Mouse (Mus musculus) forebrain, embryonic 14.5 days (tissue): ENCODE data around the gene Ppm1n. TPM values are rescaled to one million over a fixed set of nuclear protein-coding genes. Genes with fewer than 3 reads are reported as not detected.

Source experiments
- ATAC-seq: fragments of 200-750 bp; cut with Nextera tagmentation; 2 replicates; pipeline ENCODE4 v1.8.0; 2017; ENCODE audit warnings: mild to moderate bottlenecking, moderate library complexity
- DNase-seq: peaks from one replicate; pipeline ENCODE4 v3.0.0-alpha.2; 2015; ENCODE audit warnings: low spot score
- H3K27ac ChIP-seq: fragments of 300-500 bp; sonication (generic); 2 replicates; pipeline ENCODE4 v1.5.1; 2014; ENCODE audit warnings: low read depth, mild to moderate bottlenecking, control low read depth, low read length, moderate library complexity
- H3K27me3 ChIP-seq: fragments of 300-500 bp; sonication (generic); replicated peaks from 2 replicates; pipeline ENCODE4 v1.6.1; 2014; ENCODE audit warnings: low read length, control low read depth, mixed read lengths; ENCODE audit not compliant: control insufficient read depth, insufficient read depth
- H3K36me3 ChIP-seq: fragments of 300-500 bp; sonication (generic); 2 replicates; pipeline ENCODE4 v1.6.1; 2014; ENCODE audit warnings: low read length, control low read depth; ENCODE audit not compliant: control insufficient read depth, insufficient read depth
- H3K4me1 ChIP-seq: fragments of 300-500 bp; sonication (generic); 2 replicates; pipeline ENCODE4 v1.6.1; 2014; ENCODE audit warnings: antibody characterized with exemption, low read length, control low read depth; ENCODE audit not compliant: control insufficient read depth, insufficient read depth
- H3K4me2 ChIP-seq: fragments of 300-500 bp; sonication (generic); 2 replicates; pipeline ENCODE4 v1.6.1; 2014; ENCODE audit warnings: mild to moderate bottlenecking, control low read depth, low read length
- H3K4me3 ChIP-seq: fragments of 300-500 bp; sonication (generic); 2 replicates; pipeline ENCODE4 v1.5.1; 2014; ENCODE audit warnings: low read depth, low read length, control low read depth
- H3K9ac ChIP-seq: fragments of 300-500 bp; sonication (generic); 2 replicates; pipeline ENCODE4 v1.6.1; 2014; ENCODE audit warnings: mild to moderate bottlenecking, low read length, control low read depth, moderate library complexity
- H3K9me3 ChIP-seq: fragments of 300-500 bp; sonication (generic); replicated peaks from 2 replicates; pipeline ENCODE4 v1.6.1; 2016; ENCODE audit warnings: low read length, control low read depth, mixed read lengths; ENCODE audit not compliant: control insufficient read depth
- WGBS: fragments of 180-500 bp; shearing (Covaris S2); extraction: QIAGEN DNeasy Blood & Tissue Kit; methylation state at CpG from one replicate; pipeline ENCODE4 v1.1.7; 2014; 5-methylcytosine and 5-hydroxymethylcytosine counted together
- polyA plus RNA-seq: library from polyadenylated mRNA; unstranded; fragments of >200 nt; fragmentation: Nextera tagmentation; extraction: Ambion mirVana; gene quantifications from 2 replicates; pipeline ENCODE4 v1.2.1, GENCODE M21; 2014

Ppm1n gene
- polyA plus RNA-seq, 1 experiment from 2014 or later, result 0.30 TPM

DNA sequence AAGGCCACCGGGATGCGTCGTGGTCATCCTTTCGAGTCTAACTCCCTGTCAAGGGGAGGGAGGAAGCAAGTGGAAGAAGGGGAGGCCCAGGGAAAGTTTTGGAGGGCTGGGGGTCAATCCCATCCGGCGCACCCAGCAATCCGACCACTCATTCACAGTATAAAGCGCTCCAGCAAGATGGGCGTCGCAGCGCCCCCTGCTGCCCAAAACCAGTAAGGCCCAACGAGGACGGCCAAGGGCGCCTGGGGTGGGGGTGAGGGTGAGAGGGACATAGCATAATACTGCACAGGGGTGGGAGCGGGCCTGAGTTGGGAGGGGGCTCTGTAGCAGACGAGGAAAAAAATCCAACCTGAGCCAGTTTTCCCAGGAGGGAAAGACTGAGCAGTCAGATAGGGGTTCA is 23.9 kb upstream of the Ppm1n start:
- H3K27me3 ChIP-seq, result peaks cover 48% of the 10 kb centered on the region
- ATAC-seq (no peak), DNase-seq (peak; percentile 67)
- peak overlapping the region; percentile 8; the same call in 1 of the 2 replicates for H3K4me3 ChIP-seq
- peak overlapping the region; percentile 41 for H3K4me2 ChIP-seq
- H3K9ac ChIP-seq, result peak overlapping the region; percentile 35; the same call in 1 of the 2 replicates
- no peaks in the 10 kb centered on the region for H3K36me3 ChIP-seq
- H3K9me3 ChIP-seq, result no peaks in the 10 kb centered on the region
- peaks cover 4% of the 10 kb centered on the region; the same call in 1 of the 2 replicates for H3K4me1 ChIP-seq
- no peak overlapping the region for H3K27ac ChIP-seq
- under 1% methylated on average over 16 of the region's 16 CpGs for WGBS

DNA sequence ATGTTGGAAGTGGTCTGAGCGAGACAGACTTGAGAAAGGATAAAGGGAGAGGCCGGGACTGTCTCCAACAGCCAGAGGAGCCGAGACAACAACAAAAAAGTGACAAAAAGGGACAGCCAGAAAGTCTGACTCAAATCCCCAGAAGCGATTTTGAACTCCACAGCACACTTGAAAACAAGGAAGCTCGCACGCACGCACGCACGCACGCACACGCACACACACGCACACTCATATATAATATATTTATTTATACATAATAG is 23.1 kb upstream of the Ppm1n start:
- Histone ChIP-seq H3K27ac (no peak overlapping the region), H3K4me3 (no peak overlapping the region), H3K27me3 (peaks cover 48% of the 10 kb centered on the region), H3K9me3 (no peaks in the 10 kb centered on the region), H3K36me3 (no peaks in the 10 kb centered on the region), H3K9ac (no peak overlapping the region), H3K4me2 (no peak overlapping the region), H3K4me1 (peaks cover 4% of the 10 kb centered on the region; the same call in 1 of the 2 replicates)
- ATAC-seq (no peak), DNase-seq (no peak)
- WGBS, result 82% methylated on average over 12 of the region's 12 CpGs

- DNase-seq (no peak), ATAC-seq (no peak)
- 54% methylated on average over 13 of the region's 13 CpGs for WGBS
- Histone ChIP-seq H3K4me1 (peaks cover 4% of the 10 kb centered on the region; the same call in 1 of the 2 replicates), H3K9me3 (no peaks in the 10 kb centered on the region), H3K27me3 (peaks cover 48% of the 10 kb centered on the region), H3K36me3 (no peaks in the 10 kb centered on the region), H3K4me3 (peak overlapping the region; percentile 42; the same call in 1 of the 2 replicates), H3K9ac (peak overlapping the region; percentile 42; the same call in 1 of the 2 replicates), H3K4me2 (peak overlapping the region; percentile 48), H3K27ac (no peak overlapping the region)
These were observed 22.6 kb upstream of the Ppm1n start for GRCm38 (mm10) chr7:19302264-19303045.

GRCm38 (mm10) chr7:19301461-19302263 is 21.8 kb upstream of the Ppm1n start:
- peaks cover 4% of the 10 kb centered on the region; the same call in 1 of the 2 replicates for H3K4me1 ChIP-seq
- no peak overlapping the region for H3K27ac ChIP-seq
- DNase-seq (no peak), ATAC-seq (no peak)
- no peaks in the 10 kb centered on the region for H3K36me3 ChIP-seq
- H3K4me3 ChIP-seq, result peak overlapping the region; percentile 42
- peak overlapping the region; percentile 42; the same call in 1 of the 2 replicates for H3K9ac ChIP-seq
- WGBS, result 5% methylated on average over 16 of the region's 16 CpGs
- H3K9me3 ChIP-seq, result no peaks in the 10 kb centered on the region
- peak overlapping the region; percentile 48 for H3K4me2 ChIP-seq
- peaks cover 40% of the 10 kb centered on the region for H3K27me3 ChIP-seq

DNA sequence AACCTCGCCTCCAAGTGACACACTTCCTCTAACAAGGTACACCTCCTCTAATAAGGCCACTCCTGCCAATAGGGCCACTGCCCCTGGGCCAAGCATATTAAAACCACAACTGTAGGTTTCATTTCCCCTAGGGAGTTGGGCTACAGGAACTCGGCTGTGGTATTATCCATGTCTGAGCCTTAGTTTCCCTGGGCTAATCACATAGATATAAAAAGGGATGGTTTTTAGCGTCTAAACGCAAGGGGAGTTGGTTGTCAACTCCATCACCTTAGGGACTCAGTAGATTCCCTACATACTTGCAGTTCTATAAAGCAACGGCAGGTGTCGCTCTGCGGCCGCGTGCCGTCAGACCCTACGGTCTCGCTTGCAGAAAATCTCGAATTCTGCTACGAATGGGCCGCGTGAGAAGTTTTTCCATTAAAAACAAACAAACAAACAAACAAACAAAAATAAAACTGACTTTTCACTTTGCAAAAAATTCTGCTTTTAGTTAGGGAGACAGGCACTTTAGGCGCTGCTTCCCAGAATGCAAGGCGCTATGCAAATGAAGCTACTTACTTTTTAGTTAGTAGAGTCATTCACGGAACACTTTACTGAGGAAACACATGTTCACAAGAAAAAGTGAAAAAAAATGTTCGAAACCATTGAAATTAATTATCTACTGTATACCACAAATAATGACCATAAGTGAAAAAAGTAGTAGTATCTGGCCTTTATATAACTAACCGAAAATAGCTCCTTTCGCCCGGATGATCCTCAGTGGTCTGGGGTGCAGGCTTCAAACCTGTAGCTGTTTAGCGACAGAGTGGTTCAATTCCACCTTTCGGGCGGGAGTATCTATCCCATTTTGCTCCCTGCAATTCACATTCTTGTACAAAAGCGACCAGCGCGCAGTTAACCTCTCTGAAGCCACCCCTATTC is 20.9 kb upstream of the Ppm1n start:
- H3K36me3 ChIP-seq, result no peaks in the 10 kb centered on the region
- WGBS, result under 1% methylated on average over 29 of the region's 29 CpGs
- no peaks in the 10 kb centered on the region for H3K9me3 ChIP-seq
- H3K4me1 ChIP-seq, result peaks cover 4% of the 10 kb centered on the region; the same call in 1 of the 2 replicates
- peak overlapping the region; percentile 42 for H3K4me3 ChIP-seq
- DNase-seq (peak; percentile 88), ATAC-seq (peak; percentile 85)
- peak overlapping the region; percentile 46; the same call in 1 of the 2 replicates for H3K9ac ChIP-seq
- H3K27me3 ChIP-seq, result peaks cover 31% of the 10 kb centered on the region
- peak overlapping the region; percentile 48 for H3K4me2 ChIP-seq
- no peak overlapping the region for H3K27ac ChIP-seq

- no peak for ATAC-seq
- no peak overlapping the region for H3K27ac ChIP-seq
- WGBS, result 22% methylated on average over 3 of the region's 3 CpGs
These were observed 19.3 kb upstream of the Ppm1n start for GRCm38 (mm10) chr7:19299194-19299593.

DNA sequence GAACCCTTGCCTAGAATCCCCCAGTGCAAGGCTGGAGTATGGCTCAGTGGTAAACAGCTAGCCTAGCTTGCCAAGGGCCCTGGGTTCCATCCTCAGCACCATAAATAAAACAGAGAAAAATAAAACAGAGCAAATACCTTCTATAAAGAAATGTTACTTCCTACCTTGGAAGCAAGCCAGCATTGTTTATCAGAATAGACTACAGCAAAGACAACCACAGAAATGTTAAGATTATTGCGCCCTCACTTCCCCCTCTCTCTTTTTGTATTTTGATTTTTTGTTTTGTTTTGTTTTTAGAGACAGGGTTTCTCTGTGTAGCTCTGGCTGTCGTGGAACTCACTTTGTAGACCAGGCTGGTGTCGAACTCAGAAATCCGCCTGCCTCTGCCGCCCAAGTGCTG is 17.9 kb upstream of the Ppm1n start:
- H3K9me3 ChIP-seq, result no peaks in the 10 kb centered on the region
- H3K4me3 ChIP-seq, result no peak overlapping the region
- no peak overlapping the region for H3K27ac ChIP-seq
- peaks cover 6% of the 10 kb centered on the region; the same call in 1 of the 2 replicates for H3K27me3 ChIP-seq
- H3K9ac ChIP-seq, result no peak overlapping the region
- 89% methylated on average over 5 of the region's 5 CpGs for WGBS
- no peaks in the 10 kb centered on the region; the same call in 1 of the 2 replicates for H3K4me1 ChIP-seq
- no peak for DNase-seq
- no peak overlapping the region for H3K4me2 ChIP-seq
- no peak for ATAC-seq
- peaks cover 16% of the 10 kb centered on the region for H3K36me3 ChIP-seq

More at GRCm38 (mm10) chr7:19299194-19299593, 19.3 kb upstream of the Ppm1n start:
- Histone ChIP-seq H3K4me2 (no peak overlapping the region), H3K36me3 (peaks cover 4% of the 10 kb centered on the region), H3K9me3 (no peaks in the 10 kb centered on the region), H3K27me3 (peaks cover 18% of the 10 kb centered on the region), H3K9ac (no peak overlapping the region), H3K4me3 (no peak overlapping the region), H3K4me1 (peaks cover 4% of the 10 kb centered on the region; the same call in 1 of the 2 replicates)
- peak; percentile 62 for DNase-seq

DNA sequence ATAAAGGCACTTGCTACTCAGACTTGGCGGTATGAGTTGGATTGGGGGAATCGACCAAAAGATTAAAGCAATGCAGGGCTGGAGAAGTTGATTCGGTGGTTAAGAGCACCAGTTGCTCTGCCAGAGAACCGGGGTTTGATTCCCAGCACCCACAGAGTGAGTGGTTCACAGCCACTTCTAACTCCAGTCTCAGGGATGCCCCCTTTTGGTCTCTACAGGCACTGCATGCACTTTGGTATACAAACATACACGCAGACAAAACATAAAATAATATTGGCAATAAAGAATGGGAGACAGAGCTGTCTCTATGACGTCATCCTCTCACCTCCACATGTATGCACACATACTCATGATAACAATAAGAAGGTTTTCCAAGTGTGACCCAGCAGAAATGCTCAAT is 17.2 kb upstream of the Ppm1n start:
- ATAC-seq (no peak), DNase-seq (no peak)
- Histone ChIP-seq H3K4me2 (no peak overlapping the region), H3K36me3 (peaks cover 20% of the 10 kb centered on the region), H3K27ac (no peak overlapping the region), H3K4me3 (no peak overlapping the region), H3K4me1 (no peaks in the 10 kb centered on the region; the same call in 1 of the 2 replicates), H3K27me3 (no peaks in the 10 kb centered on the region), H3K9ac (no peak overlapping the region), H3K9me3 (no peaks in the 10 kb centered on the region)
- whole genome bisulfite sequencing, result 88% methylated on average over 6 of the region's 6 CpGs
